Mouse (Mus musculus) T-cell, adult 2 months (primary cell): ENCODE measurements around the gene Pdk2.

Experiments used
- DNase-seq: peaks from one replicate; pipeline ENCODE4 v3.0.0; 2022; ENCODE audit warnings: low spot score

Pdk2 gene

GRCm38 (mm10) chr11:95002705-95003104 is 38.4 kb downstream of the Pdk2 start:
- no peak for DNase-seq

GRCm38 (mm10) chr11:95001584-95002347 is 39.4 kb downstream of the Pdk2 start:
- no peak for DNase-seq

- DNase-seq: peak; percentile 50
Observed at GRCm38 (mm10) chr11:95001058-95001457, 40.1 kb downstream of the Pdk2 start.

GRCm38 (mm10) chr11:95000548-95000947 is 40.6 kb downstream of the Pdk2 start:
- DNase-seq: peak; percentile 57

GRCm38 (mm10) chr11:95000128-95000527 is 41.0 kb downstream of the Pdk2 start:
- no peak for DNase-seq

- DNase-seq: peak; percentile 76
Observed at GRCm38 (mm10) chr11:94998041-94998531, 43.1 kb downstream of the Pdk2 start.

GRCm38 (mm10) chr11:94997596-94997995 is 43.6 kb downstream of the Pdk2 start:
- no peak for DNase-seq

- DNase-seq: no peak
Observed at GRCm38 (mm10) chr11:94996984-94997383, 44.2 kb downstream of the Pdk2 start.

- DNase-seq: no peak
Observed at GRCm38 (mm10) chr11:94996101-94996500, 45.1 kb downstream of the Pdk2 start.

GRCm38 (mm10) chr11:94994947-94995772 is 46.0 kb downstream of the Pdk2 start:
- DNase-seq: no peak

GRCm38 (mm10) chr11:94994208-94994814 is 46.8 kb downstream of the Pdk2 start:
- no peak for DNase-seq

GRCm38 (mm10) chr11:94992754-94993606 is 48.2 kb downstream of the Pdk2 start:
- peak; percentile 21 for DNase-seq

GRCm38 (mm10) chr11:94992480-94992753 is 48.7 kb downstream of the Pdk2 start:
- DNase-seq: no peak

- peak; percentile 41 for DNase-seq
Observed at GRCm38 (mm10) chr11:94991641-94992479, 49.3 kb downstream of the Pdk2 start.

GRCm38 (mm10) chr11:94990749-94991577 is 50.2 kb downstream of the Pdk2 start, which contains the start of gene Ppp1r9b:
Gene Ppp1r9b, plus strand, starts transcription at chr11:94991035.
- peak; percentile 87 for DNase-seq

- no peak for DNase-seq
Observed at GRCm38 (mm10) chr11:94990102-94990748, 50.9 kb downstream of the Pdk2 start.

GRCm38 (mm10) chr11:94989562-94990017 is 51.6 kb downstream of the Pdk2 start:
- peak; percentile 69 for DNase-seq

GRCm38 (mm10) chr11:94988780-94989561 is 52.2 kb downstream of the Pdk2 start:
- DNase-seq: no peak
